Mouse (Mus musculus): ENCODE data around the gene Rpl26.
"Not testable (repeated sequence)": the region's sequence is repeated elsewhere in the genome, so short reads cannot be mapped to it uniquely, and the experiment has no call there.

GRCm38 (mm10) chr11:68936951-68937350 is 35.6 kb downstream of the Rpl26 start:
- TF ChIP-seq CTCF (IDR thresholded peaks at IDR 0.05; ENCODE audit: borderline replicate concordance, insufficient read depth, low read depth, low read length); POLR2A (IDR thresholded peaks at IDR 0.05; ENCODE audit: borderline replicate concordance, insufficient read depth, low read length): not testable (repeated sequence)
